Mouse (Mus musculus) liver, postnatal 0 days (tissue): ENCODE data around the gene Trpc4ap. TPM values are rescaled to one million over a fixed set of nuclear protein-coding genes. Genes with fewer than 3 reads are reported as not detected.

Experiments used
- ATAC-seq: fragments of 200-750 bp; cut with Nextera tagmentation; 2 replicates; pipeline ENCODE4 v1.8.0; 2017; ENCODE audit warnings: mild to moderate bottlenecking, moderate library complexity
- DNase-seq: peaks from one replicate; pipeline ENCODE4 v3.0.0-alpha.2; 2016
- H3K27ac ChIP-seq: fragments of 300-500 bp; sonication (generic); 2 replicates; pipeline ENCODE4 v1.5.1; 2014; ENCODE audit warnings: antibody characterized with exemption, moderate library complexity, mild to moderate bottlenecking, low read depth
- H3K27me3 ChIP-seq: fragments of 300-500 bp; sonication (generic); 2 replicates; pipeline ENCODE4 v1.6.1; 2014; ENCODE audit warnings: low read length, control low read depth, mixed read lengths; ENCODE audit not compliant: insufficient read depth
- H3K36me3 ChIP-seq: fragments of 300-500 bp; sonication (generic); replicated peaks from 2 replicates; pipeline ENCODE4 v1.6.1; 2014; ENCODE audit warnings: mild to moderate bottlenecking, control low read depth, low read length, moderate library complexity, mixed read lengths; ENCODE audit not compliant: insufficient read depth
- H3K4me1 ChIP-seq: fragments of 300-500 bp; sonication (generic); 2 replicates; pipeline ENCODE4 v1.6.1; 2014; ENCODE audit warnings: antibody characterized with exemption, mild to moderate bottlenecking, control low read depth; ENCODE audit not compliant: insufficient read depth
- H3K4me2 ChIP-seq: fragments of 300-500 bp; sonication (generic); 2 replicates; pipeline ENCODE4 v1.6.1; 2014; ENCODE audit warnings: low read depth, mild to moderate bottlenecking, low read length, moderate library complexity, mixed read lengths
- H3K4me3 ChIP-seq: fragments of 300-500 bp; sonication (generic); 2 replicates; pipeline ENCODE4 v1.5.1; 2014; ENCODE audit warnings: low read depth, low read length
- H3K9ac ChIP-seq: fragments of 300-500 bp; sonication (generic); replicated peaks from 2 replicates; pipeline ENCODE4 v1.6.1; 2014; ENCODE audit warnings: mild to moderate bottlenecking, moderate library complexity
- H3K9me3 ChIP-seq: fragments of 300-500 bp; sonication (generic); 2 replicates; pipeline ENCODE4 v1.6.1; 2016; ENCODE audit warnings: mild to moderate bottlenecking, control low read depth, low read length, mixed read lengths
- CTCF ChIP-seq: sonication (generic); IDR thresholded peaks from 2 replicates; pipeline ENCODE4 v1.5.1; 2016; ENCODE audit warnings: antibody characterized with exemption, low read depth
- EP300 ChIP-seq: IDR thresholded peaks from 2 replicates; pipeline ENCODE4 v1.6.1; 2016; ENCODE audit warnings: antibody characterized with exemption, low read depth, mild to moderate bottlenecking
- WGBS: fragments of 180-500 bp; shearing (Covaris S2); extraction: QIAGEN DNeasy Blood & Tissue Kit; methylation state at CpG from one replicate; pipeline ENCODE4 v1.1.7; 2014; ENCODE audit not compliant: insufficient replicate concordance; 5-methylcytosine and 5-hydroxymethylcytosine counted together
- polyA plus RNA-seq: library from polyadenylated mRNA; unstranded; fragments of >200 nt; fragmentation: Nextera tagmentation; extraction: Ambion mirVana; gene quantifications from 2 replicates; pipeline ENCODE4 v1.2.1, GENCODE M21; 2015

Gene Trpc4ap
- polyA plus RNA-seq, 1 experiment from 2014 or later = 43.2 TPM

DNA sequence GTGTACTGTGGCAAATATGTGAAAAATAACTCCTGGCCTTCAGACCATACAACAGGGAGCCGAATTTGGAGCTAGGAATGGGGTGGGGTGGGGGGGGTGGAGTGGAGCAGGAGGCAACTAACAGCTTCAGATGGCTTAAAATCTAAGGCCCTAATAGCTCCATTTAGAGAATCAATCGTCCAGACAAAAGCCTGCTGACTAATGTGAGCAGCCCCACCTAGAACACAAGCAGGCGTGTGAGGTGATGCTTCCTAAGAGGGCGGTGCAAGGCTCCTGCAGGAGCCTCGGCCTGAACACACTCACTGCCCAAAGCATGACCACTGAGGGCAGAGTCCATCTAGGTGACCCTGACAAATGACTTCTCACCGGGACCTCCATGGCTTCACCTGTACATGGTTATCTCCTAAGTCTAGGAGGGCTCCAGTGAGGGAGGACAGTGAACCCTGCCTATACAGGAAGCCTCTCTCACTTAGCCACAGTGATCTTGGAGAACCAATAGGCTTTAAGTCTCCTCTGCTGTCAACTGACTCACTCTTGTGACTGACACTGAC is 28.2 kb downstream of the Trpc4ap start:
- H3K9ac ChIP-seq = no peak overlapping the region
- no peaks in the 10 kb centered on the region for H3K4me1 ChIP-seq
- H3K9me3 ChIP-seq = no peaks in the 10 kb centered on the region
- H3K4me3 ChIP-seq = no peak overlapping the region
- no peak overlapping the region for H3K27ac ChIP-seq
- H3K4me2 ChIP-seq = no peak overlapping the region
- 76% methylated on average over 6 of the region's 6 CpGs for WGBS
- DNase-seq = no peak
- TF ChIP-seq EP300 = no peak
- TF ChIP-seq CTCF = no peak
- no peak for ATAC-seq
- H3K36me3 ChIP-seq = peaks cover 52% of the 10 kb centered on the region
- no peaks in the 10 kb centered on the region for H3K27me3 ChIP-seq

- H3K27me3 ChIP-seq = no peaks in the 10 kb centered on the region
- ATAC-seq (no peak), DNase-seq (peak; percentile 51)
- no peak overlapping the region for H3K4me3 ChIP-seq
- H3K4me2 ChIP-seq = no peak overlapping the region
- H3K9me3 ChIP-seq = no peaks in the 10 kb centered on the region
- H3K4me1 ChIP-seq = no peaks in the 10 kb centered on the region
- WGBS = 37% methylated on average over 5 of the region's 5 CpGs
- no peak overlapping the region for H3K27ac ChIP-seq
- TF ChIP-seq EP300 (no peak), CTCF (peak; percentile 73)
- H3K36me3 ChIP-seq = peaks cover 51% of the 10 kb centered on the region
- H3K9ac ChIP-seq = no peak overlapping the region
These were observed 29.1 kb downstream of the Trpc4ap start for GRCm38 (mm10) chr2:155663097-155663496.

DNA sequence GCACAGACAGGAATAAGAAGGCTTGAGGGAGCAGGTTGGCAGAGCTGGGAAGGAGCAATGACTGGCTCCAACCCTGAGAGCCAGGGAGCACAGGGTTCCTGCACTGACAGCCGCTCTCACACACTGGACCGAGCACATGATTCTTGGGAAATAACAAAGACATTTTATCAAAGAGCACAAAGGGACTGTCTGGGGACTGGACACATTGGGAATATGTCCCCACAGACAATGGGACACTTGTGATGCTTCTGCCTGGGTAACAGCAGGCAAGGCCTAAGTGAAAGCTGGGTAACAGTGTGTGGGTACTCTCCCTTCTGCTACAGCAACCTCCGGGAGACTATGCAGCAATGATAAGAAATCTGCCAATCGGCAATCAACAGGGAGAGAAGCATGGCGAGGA is 29.8 kb downstream of the Trpc4ap start:
- H3K27me3 ChIP-seq = no peaks in the 10 kb centered on the region
- no peaks in the 10 kb centered on the region for H3K9me3 ChIP-seq
- H3K4me3 ChIP-seq = no peak overlapping the region
- no peak for TF ChIP-seq EP300
- DNase-seq (no peak), ATAC-seq (no peak)
- H3K4me1 ChIP-seq = no peaks in the 10 kb centered on the region
- H3K9ac ChIP-seq = no peak overlapping the region
- no peak overlapping the region for H3K4me2 ChIP-seq
- no peak overlapping the region for H3K27ac ChIP-seq
- peaks cover 52% of the 10 kb centered on the region for H3K36me3 ChIP-seq
- WGBS = 87% methylated on average over 5 of the region's 5 CpGs

DNA sequence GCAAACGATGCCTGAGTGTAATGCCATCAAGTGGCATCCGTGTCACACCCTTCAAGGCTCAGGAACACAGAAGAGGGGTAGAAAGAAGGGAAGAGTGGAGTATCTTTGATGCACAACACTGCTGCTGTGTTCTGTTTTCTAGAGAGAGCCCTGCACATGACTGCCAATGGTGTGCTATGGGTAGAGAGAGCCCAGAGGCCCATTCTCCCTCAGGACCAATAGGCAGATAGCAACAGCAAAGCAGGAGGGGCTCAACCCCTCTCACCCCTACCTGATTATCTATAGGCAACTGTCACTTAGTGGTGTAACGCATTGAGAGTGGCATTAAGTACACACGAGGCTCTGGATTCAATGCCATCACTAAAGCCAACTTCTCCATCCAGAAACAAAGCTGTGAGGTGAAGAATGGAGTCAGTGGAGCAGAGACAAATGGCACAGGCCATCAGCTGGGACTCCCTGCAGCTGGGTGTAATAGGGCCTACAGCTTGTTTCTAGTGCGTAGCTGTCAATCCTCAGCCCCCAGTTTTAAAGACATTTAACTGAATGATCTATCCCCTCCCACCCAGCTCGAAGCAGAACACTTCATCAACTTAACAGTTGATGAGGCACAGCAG is 36.3 kb downstream of the Trpc4ap start:
- no peak for TF ChIP-seq EP300
- TF ChIP-seq CTCF = no peak
- Histone ChIP-seq H3K4me2 (no peak overlapping the region), H3K27me3 (no peaks in the 10 kb centered on the region), H3K36me3 (peaks cover 72% of the 10 kb centered on the region), H3K4me3 (no peak overlapping the region), H3K9ac (no peak overlapping the region), H3K27ac (no peak overlapping the region), H3K4me1 (no peaks in the 10 kb centered on the region), H3K9me3 (no peaks in the 10 kb centered on the region)
- ATAC-seq (no peak), DNase-seq (no peak)
- 88% methylated on average over 6 of the region's 6 CpGs for WGBS

- H3K9ac ChIP-seq = no peak overlapping the region
- H3K9me3 ChIP-seq = no peaks in the 10 kb centered on the region
- TF ChIP-seq EP300 (no peak), CTCF (no peak)
- H3K4me2 ChIP-seq = no peak overlapping the region
- H3K27me3 ChIP-seq = no peaks in the 10 kb centered on the region
- no peaks in the 10 kb centered on the region for H3K4me1 ChIP-seq
- H3K36me3 ChIP-seq = peaks cover 79% of the 10 kb centered on the region
- 92% methylated on average over 5 of the region's 5 CpGs for WGBS
- DNase-seq = no peak
- no peak overlapping the region for H3K27ac ChIP-seq
- no peak for ATAC-seq
- H3K4me3 ChIP-seq = no peak overlapping the region
These were observed 39.6 kb downstream of the Trpc4ap start for GRCm38 (mm10) chr2:155652618-155653017.

DNA sequence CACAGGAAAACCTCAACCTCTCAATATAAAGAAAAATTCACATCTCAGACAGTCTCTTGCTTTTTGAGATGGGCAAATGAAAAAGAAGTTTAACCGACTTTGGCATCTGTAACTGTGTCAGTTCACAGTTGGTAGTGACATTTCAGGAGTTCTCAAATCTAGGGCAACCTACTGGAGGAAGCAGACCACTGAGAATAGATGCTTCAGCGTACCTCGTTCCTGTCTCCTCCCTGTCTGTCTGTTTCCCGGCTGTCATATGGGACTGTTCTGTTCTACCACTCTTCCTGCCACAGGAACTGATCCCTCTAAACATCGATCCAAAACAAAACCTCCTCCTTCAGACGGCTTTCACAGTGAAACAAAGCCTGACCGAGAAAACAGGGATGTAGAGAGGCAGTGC is 46.4 kb downstream of the Trpc4ap start:
- Histone ChIP-seq H3K9me3 (no peaks in the 10 kb centered on the region), H3K4me1 (peaks cover 11% of the 10 kb centered on the region), H3K9ac (no peak overlapping the region), H3K27me3 (no peaks in the 10 kb centered on the region), H3K36me3 (peaks cover 74% of the 10 kb centered on the region), H3K4me3 (no peak overlapping the region), H3K4me2 (no peak overlapping the region), H3K27ac (no peak overlapping the region)
- TF ChIP-seq CTCF (no peak), EP300 (no peak)
- DNase-seq (no peak), ATAC-seq (no peak)
- WGBS = 91% methylated on average over 7 of the region's 7 CpGs
